Mouse (Mus musculus) intestine, embryonic 15.5 days (tissue): ENCODE measurements around the gene Cacna2d4. TPM values are rescaled to one million over a fixed set of nuclear protein-coding genes. Genes with fewer than 3 reads are reported as not detected.
"Not testable (repeated sequence)": the region's sequence is repeated elsewhere in the genome, so short reads cannot be mapped to it uniquely, and the experiment has no call there.

Experiments used
- ATAC-seq: fragments of 200-750 bp; cut with Nextera tagmentation; 2 replicates; pipeline ENCODE4 v1.8.0; 2017; ENCODE audit warnings: moderate TSS enrichment, moderate library complexity
- H3K27ac ChIP-seq: fragments of 300-500 bp; sonication (generic); 2 replicates; pipeline ENCODE4 v1.5.1; 2015; ENCODE audit warnings: mild to moderate bottlenecking, inconsistent platforms
- H3K27me3 ChIP-seq: fragments of 300-500 bp; sonication (generic); replicated peaks from 2 replicates; pipeline ENCODE4 v1.6.1; 2015; ENCODE audit warnings: inconsistent platforms
- H3K36me3 ChIP-seq: fragments of 300-500 bp; sonication (generic); 2 replicates; pipeline ENCODE4 v1.6.1; 2015; ENCODE audit warnings: inconsistent platforms
- H3K4me1 ChIP-seq: fragments of 300-500 bp; sonication (generic); replicated peaks from 2 replicates; pipeline ENCODE4 v1.6.1; 2015; ENCODE audit warnings: inconsistent platforms
- H3K4me2 ChIP-seq: fragments of 300-500 bp; sonication (generic); replicated peaks from 2 replicates; pipeline ENCODE4 v1.6.1; 2015; ENCODE audit warnings: mild to moderate bottlenecking, inconsistent platforms
- H3K4me3 ChIP-seq: fragments of 300-500 bp; sonication (generic); replicated peaks from 2 replicates; pipeline ENCODE4 v1.5.1; 2015; ENCODE audit warnings: inconsistent platforms
- H3K9ac ChIP-seq: fragments of 300-500 bp; sonication (generic); 2 replicates; pipeline ENCODE4 v1.6.1; 2015; ENCODE audit warnings: inconsistent platforms
- H3K9me3 ChIP-seq: fragments of 300-500 bp; sonication (generic); 2 replicates; pipeline ENCODE4 v1.6.1; 2016; ENCODE audit warnings: inconsistent platforms
- WGBS: fragments of 180-500 bp; shearing (Covaris S2); methylation state at CpG from one replicate; pipeline ENCODE4 v1.1.7; 2015; 5-methylcytosine and 5-hydroxymethylcytosine counted together
- polyA plus RNA-seq: library from polyadenylated mRNA; unstranded; fragments of >200 nt; fragmentation: Nextera tagmentation; extraction: Ambion mirVana; gene quantifications from 2 replicates; pipeline ENCODE4 v1.2.1, GENCODE M21; 2015

Cacna2d4 gene
- polyA plus RNA-seq, 1 experiment from 2014 or later, result 0.04 TPM

DNA sequence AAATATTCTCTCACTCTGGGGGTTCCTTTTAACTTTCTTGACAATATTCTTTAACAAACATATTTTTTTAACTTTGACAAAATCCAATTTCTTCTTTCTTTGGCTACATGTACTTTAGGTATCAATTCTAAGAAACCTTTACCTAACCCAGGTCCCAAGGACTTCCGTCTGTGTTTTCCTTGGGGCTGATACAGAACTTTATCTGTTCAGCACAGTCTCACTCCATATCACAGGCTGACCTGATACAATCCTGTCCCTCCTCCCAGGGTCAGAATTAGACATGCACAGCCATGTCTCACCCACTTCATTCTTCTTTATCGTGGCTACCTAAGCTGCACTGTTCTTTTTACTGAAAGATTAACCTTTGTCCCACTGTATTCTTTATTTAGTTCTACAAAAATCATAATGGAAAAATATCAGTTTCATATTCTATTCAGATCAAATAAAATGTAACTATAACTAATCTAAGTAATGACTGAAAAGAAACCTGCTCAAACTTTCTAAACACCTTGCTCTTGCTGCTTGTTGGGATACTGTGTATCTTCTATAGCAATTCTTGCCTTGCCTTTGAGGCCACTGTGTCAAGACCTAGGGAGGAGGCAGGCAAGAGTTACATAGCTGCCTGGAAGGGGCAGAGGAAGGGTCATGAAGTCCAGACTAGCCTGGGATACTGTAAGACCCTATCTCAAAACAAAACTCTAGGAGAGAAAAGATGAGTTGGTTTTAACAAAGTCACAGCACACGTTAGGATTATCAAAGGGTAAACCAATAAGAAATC lies 124.8 kb downstream of the Cacna2d4 start:
- Histone ChIP-seq H3K27ac (no peak overlapping the region), H3K4me3 (no peak overlapping the region), H3K9ac (no peak overlapping the region), H3K36me3 (peaks cover 28% of the 10 kb centered on the region), H3K9me3 (no peaks in the 10 kb centered on the region), H3K4me2 (no peak overlapping the region), H3K27me3 (no peaks in the 10 kb centered on the region), H3K4me1 (no peaks in the 10 kb centered on the region)
- WGBS, result 86% methylated on average over 3 of the region's 3 CpGs
- no peak; the same call in 1 of the 2 replicates for ATAC-seq

DNA sequence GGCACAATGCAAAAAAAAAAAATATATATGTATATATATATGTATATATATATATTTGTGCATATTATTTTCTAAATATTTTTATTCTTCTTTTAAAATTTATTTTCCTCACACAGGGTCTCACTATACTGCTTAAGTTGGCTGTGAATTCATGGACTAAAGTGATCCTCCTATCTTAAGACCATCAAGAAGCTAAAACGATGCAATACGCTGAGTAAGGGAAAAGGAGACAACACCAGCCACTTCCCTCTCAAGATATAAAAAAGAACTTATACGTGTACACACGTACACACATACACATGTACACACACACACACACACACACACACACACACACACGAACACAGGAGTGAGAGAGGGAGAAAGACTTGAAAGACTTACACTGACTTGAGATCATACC lies 127.3 kb downstream of the Cacna2d4 start:
- WGBS, result 89% methylated on average over 5 of the region's 5 CpGs
- no peaks in the 10 kb centered on the region for H3K27me3 ChIP-seq
- H3K36me3 ChIP-seq, result peaks cover 22% of the 10 kb centered on the region; the same call in 1 of the 2 replicates
- H3K9me3 ChIP-seq, result no peaks in the 10 kb centered on the region
- no peaks in the 10 kb centered on the region for H3K4me1 ChIP-seq
- no peak overlapping the region for H3K4me3 ChIP-seq
- H3K9ac ChIP-seq, result no peak overlapping the region
- H3K27ac ChIP-seq, result no peak overlapping the region
- ATAC-seq, result no peak
- H3K4me2 ChIP-seq, result no peak overlapping the region

DNA sequence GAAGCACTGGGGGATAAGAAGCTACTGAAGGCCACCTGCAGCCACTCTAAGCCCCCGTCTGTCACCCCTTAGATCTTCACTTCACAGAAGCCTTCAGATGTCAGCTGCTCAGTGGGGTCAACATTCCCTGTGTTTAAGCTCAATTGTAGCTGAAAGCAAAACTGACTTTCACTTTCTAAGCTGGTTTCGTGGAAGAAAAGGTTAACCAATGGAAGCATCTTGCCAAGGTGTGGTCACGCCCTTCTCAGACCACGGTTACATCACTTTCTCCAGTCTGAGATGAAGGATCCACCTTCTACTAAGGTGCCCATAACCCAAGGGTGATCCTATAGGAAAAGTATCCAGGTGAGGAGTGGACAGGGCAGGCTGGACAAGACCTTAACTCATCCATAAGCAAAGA lies 130.5 kb downstream of the Cacna2d4 start:
- not testable (repeated sequence) for H3K4me2 ChIP-seq, ATAC-seq, H3K4me3 ChIP-seq, H3K36me3 ChIP-seq, H3K9me3 ChIP-seq, H3K27ac ChIP-seq, H3K27me3 ChIP-seq, H3K4me1 ChIP-seq, H3K9ac ChIP-seq
- WGBS, result 83% methylated on average over 4 of the region's 4 CpGs

DNA sequence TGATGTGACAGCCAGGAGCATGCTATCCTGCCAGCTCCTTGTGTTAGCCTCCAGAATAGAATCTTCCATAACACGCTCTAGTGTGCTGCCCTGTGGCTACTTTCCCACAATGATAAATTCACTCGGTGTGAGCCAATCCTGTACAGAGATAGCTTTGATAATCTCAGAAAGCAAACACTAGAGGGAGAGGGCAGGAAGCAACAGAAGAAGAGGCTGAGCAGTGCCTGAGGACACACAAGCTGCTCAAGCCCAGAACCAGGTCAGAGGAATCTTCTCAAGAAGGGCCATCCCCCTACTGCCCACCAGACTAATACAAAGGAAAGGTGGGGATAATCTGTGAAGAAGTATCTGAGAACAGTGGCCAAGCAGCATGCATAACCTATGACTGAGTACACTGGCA lies 131.1 kb downstream of the Cacna2d4 start:
- peaks cover 7% of the 10 kb centered on the region; the same call in 1 of the 2 replicates for H3K36me3 ChIP-seq
- 62% methylated on average over 2 of the region's 2 CpGs for WGBS
- H3K9me3 ChIP-seq, result no peaks in the 10 kb centered on the region
- no peak overlapping the region for H3K4me3 ChIP-seq
- H3K4me1 ChIP-seq, result no peaks in the 10 kb centered on the region
- no peak overlapping the region for H3K27ac ChIP-seq
- no peaks in the 10 kb centered on the region for H3K27me3 ChIP-seq
- ATAC-seq, result 0 out of 2 replicates have a peak, but pooled peaks have one; percentile 10
- H3K9ac ChIP-seq, result no peak overlapping the region
- H3K4me2 ChIP-seq, result no peak overlapping the region

DNA sequence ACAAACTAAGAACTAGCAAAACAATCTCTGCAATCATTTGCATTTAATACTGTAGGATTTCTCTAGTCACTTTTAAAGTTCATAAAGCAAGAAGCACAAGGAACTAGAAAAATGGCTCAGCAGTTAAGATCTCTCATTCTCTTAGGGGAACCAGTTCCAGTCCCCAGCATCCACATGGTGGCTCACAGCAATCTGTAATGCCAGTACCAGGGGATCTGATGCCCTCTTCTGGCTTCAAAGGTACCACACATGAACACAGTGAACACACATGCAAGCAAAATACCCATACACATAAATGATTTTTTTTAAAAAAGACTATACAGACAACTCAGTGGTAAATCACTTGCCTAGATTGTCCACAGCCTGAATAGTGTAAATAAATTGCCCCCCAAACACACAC lies 135.3 kb downstream of the Cacna2d4 start:
- ATAC-seq, result no peak
- Histone ChIP-seq H3K36me3 (peaks cover 4% of the 10 kb centered on the region; the same call in 1 of the 2 replicates), H3K27ac (no peak overlapping the region), H3K9ac (no peak overlapping the region), H3K4me1 (no peaks in the 10 kb centered on the region), H3K27me3 (no peaks in the 10 kb centered on the region), H3K4me3 (no peak overlapping the region), H3K9me3 (no peaks in the 10 kb centered on the region), H3K4me2 (no peak overlapping the region)

DNA sequence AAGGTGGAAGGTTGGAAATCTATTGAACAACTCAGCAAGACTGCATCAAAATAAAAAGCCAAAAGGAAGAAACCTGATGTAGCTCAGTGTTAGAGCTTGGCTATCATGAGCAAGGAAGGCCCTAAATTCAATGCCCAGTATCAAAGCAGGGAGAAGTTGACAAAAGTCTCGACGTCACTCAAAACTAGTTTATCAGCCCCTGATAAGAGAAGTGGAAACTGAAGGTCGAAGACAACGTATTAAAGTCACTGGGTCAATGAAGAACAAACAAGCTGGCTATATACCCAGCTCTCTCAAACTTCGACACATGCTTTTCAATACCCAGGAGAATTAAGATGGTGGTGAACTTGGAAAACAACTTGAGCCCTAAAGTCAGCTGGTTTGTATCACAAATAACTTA lies 135.9 kb downstream of the Cacna2d4 start:
- Histone ChIP-seq H3K9me3 (no peaks in the 10 kb centered on the region), H3K4me3 (no peak overlapping the region), H3K27me3 (no peaks in the 10 kb centered on the region), H3K4me2 (no peak overlapping the region), H3K4me1 (no peaks in the 10 kb centered on the region), H3K36me3 (peaks cover 4% of the 10 kb centered on the region; the same call in 1 of the 2 replicates), H3K9ac (no peak overlapping the region), H3K27ac (no peak overlapping the region)
- ATAC-seq, result no peak
- 54% methylated on average over 5 of the region's 5 CpGs for WGBS

DNA sequence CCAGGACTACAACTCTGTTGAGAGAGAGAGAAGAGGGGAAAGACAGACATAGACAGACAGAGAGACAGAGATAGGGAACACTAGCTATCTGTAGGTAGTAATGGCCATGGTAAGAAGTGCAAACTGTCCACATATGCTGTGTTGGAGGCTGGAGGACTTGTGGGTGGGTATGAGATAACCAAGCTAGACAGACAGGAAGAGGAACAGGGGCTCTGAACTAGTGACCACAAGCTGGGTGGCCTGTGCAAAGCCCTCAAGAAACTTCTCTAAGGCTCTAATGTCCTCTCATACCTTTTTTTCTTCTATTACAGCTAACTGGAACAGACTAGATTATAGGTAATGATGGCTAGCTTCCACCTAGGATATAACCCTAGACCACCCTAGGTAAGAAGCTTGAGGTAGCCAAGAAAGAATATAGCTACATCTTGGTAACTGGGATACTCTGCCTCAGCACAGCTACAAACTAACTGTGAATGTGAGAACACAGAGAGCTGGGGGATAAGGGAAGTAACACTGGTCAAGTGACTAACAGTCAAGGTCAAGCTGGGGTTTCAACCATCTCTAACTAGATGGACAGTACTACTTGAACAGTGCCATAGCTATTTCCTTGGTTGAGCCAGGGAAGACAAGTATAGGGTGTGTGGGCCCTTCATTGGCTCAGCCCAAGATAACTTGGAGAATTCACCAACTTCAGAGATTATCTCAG lies 136.8 kb downstream of the Cacna2d4 start:
- Histone ChIP-seq H3K9ac (no peak overlapping the region), H3K4me1 (no peaks in the 10 kb centered on the region), H3K27ac (no peak overlapping the region), H3K4me2 (no peak overlapping the region), H3K9me3 (no peaks in the 10 kb centered on the region), H3K27me3 (no peaks in the 10 kb centered on the region), H3K36me3 (no peaks in the 10 kb centered on the region; the same call in 1 of the 2 replicates), H3K4me3 (no peak overlapping the region)
- ATAC-seq, result no peak

DNA sequence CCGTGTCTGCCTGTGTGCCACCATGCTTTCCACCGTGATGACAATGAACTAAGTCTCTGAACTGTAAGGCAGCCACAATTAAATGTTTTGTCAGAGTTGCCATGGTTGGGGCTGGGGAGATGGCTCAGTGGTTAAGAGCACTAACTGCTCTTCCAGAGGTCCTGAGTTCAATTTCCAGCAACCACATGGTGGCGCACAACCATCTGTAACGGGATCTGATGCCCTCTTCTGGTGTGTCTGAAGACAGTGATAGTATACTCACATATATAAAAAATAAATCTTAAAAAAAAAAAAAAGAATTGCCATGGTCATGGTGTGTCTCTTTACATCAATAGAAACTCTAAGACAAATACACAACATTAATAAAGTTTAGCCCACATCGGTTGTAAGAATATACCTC lies 138.7 kb downstream of the Cacna2d4 start:
- no peaks in the 10 kb centered on the region for H3K36me3 ChIP-seq
- WGBS, result 74% methylated on average over 5 of the region's 5 CpGs
- no peak for ATAC-seq

DNA sequence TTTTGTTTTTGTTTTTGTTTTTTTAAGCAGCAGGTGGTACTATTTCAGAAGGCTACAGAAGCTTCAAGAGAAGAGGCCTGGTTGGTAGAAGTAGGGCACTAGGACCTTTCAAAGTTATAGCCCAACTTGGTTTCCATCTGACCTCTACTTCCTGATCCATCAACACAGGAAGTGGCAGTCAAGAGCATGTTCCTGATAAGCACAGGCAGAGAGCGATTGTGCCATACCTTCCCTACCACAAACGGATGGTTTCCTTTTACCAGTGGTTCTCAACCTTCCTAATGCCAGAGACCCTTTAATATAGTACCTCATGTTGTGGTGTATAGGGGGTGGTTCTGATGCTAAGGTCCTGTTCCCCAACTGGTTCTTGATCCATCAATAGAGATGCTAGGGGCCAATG lies 141.3 kb downstream of the Cacna2d4 start:
- Histone ChIP-seq H3K9ac (no peak overlapping the region), H3K4me2 (no peak overlapping the region), H3K27ac (no peak overlapping the region), H3K36me3 (no peaks in the 10 kb centered on the region), H3K9me3 (no peaks in the 10 kb centered on the region), H3K27me3 (no peaks in the 10 kb centered on the region), H3K4me3 (no peak overlapping the region), H3K4me1 (no peaks in the 10 kb centered on the region)
- WGBS, result 41% methylated on average over 2 of the region's 2 CpGs
- peak; percentile 46; the same call in 1 of the 2 replicates for ATAC-seq

More for the DNA sequence above, 138.7 kb downstream of the Cacna2d4 start:
- Histone ChIP-seq H3K4me2 (no peak overlapping the region), H3K9ac (no peak overlapping the region), H3K27ac (no peak overlapping the region), H3K27me3 (no peaks in the 10 kb centered on the region), H3K4me3 (no peak overlapping the region), H3K9me3 (no peaks in the 10 kb centered on the region), H3K4me1 (no peaks in the 10 kb centered on the region)

DNA sequence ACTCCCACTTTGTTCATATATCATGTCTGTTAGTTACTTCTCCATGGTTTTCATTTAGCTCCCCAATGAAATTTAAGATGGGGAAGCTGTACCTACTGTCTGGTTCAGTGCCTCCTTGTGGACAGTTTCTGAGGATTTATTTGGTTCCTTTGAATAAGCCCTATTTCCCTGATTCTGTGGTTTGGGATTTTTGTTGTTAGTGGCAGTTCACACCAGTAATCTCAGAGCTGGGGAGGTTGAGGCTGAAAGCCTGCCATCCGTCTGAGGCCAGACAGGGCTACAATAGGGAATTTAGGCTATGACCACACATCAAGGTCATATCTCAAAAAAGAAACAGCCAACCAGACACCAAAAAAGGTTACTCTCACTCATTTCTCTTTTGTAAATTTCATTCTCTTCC lies 142.3 kb downstream of the Cacna2d4 start:
- 82% methylated on average over 1 of the region's 1 CpGs for WGBS
- Histone ChIP-seq H3K4me1 (no peaks in the 10 kb centered on the region), H3K4me2 (no peak overlapping the region), H3K27me3 (no peaks in the 10 kb centered on the region), H3K9ac (no peak overlapping the region), H3K4me3 (no peak overlapping the region), H3K27ac (no peak overlapping the region), H3K36me3 (no peaks in the 10 kb centered on the region), H3K9me3 (no peaks in the 10 kb centered on the region)
- no peak for ATAC-seq

DNA sequence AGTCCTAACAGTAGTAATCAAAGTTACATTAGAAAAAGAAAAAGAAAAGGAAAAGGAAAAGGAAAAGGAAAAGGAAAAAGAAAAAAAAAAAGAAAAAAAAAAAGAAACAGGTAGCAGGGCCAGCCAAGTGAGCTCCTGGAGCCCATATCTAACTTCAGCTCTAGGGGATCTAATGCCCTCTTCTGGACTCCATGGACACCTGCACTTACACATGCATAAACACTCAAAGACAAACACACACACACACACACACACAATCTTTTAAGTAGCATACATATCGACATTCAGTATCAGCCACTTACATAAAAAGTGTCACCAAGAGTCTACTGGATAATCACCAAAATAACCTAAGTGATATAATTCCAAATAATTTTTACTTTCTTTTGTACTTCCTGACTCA lies 149.3 kb downstream of the Cacna2d4 start:
- WGBS, result 81% methylated on average over 1 of the region's 1 CpGs
- Histone ChIP-seq H3K36me3 (no peaks in the 10 kb centered on the region), H3K9ac (no peak overlapping the region), H3K27ac (no peak overlapping the region), H3K27me3 (no peaks in the 10 kb centered on the region), H3K4me1 (peaks cover 11% of the 10 kb centered on the region; the same call in 1 of the 2 replicates), H3K4me2 (no peak overlapping the region), H3K9me3 (no peaks in the 10 kb centered on the region), H3K4me3 (no peak overlapping the region)
- no peak for ATAC-seq

DNA sequence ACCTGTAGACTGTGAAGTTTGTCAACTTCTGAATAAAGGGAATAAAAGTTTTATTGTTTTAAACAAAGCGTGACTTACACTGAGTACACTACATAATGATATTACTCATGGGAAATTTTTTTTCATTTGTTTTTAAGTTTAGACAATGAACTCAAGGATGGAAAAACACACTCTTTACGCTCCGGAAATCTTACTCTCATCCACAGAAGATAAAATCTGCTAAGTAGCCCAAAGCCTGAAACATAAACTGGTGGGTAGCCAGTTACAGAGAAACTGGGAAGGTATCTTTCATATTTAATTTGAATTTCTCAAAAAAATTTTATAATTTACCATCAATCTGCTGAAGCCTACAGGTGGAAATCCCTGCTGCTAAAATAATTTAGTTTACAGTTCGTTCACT lies 150.1 kb downstream of the Cacna2d4 start:
- peak overlapping the region; percentile 67 for H3K4me2 ChIP-seq
- no peaks in the 10 kb centered on the region for H3K36me3 ChIP-seq
- no peak overlapping the region for H3K9ac ChIP-seq
- WGBS, result 80% methylated on average over 4 of the region's 4 CpGs
- ATAC-seq, result no peak
- no peak overlapping the region for H3K4me3 ChIP-seq
- H3K27me3 ChIP-seq, result no peaks in the 10 kb centered on the region
- H3K27ac ChIP-seq, result no peak overlapping the region
- H3K4me1 ChIP-seq, result peaks cover 11% of the 10 kb centered on the region; the same call in 1 of the 2 replicates
- no peaks in the 10 kb centered on the region for H3K9me3 ChIP-seq
